Comparison of ENCODE assay signal across 8 mouse cellular contexts in the genomic region with DNA sequence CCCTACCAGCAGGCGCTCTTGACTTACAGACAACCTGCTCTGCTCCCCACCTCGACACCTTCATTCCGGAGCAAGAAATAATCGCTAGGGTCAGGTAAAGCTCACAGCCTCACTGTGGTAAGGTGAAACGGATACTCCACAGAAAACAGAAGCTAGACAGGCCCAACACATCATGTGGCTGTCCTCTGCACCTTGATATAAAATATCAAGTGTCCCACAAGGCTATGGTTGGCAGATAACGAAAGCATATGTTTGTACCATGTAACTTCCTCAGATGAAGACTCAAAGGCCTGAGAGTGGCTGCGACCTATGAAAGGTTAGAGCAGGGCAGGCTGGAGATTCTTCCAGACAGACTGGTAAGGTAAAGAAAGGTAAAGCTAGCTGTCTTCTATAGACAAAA. TPM values are rescaled to one million over a fixed set of nuclear protein-coding genes. Genes with fewer than 3 reads are reported as not detected.
DNase-seq lines count a peak whose midpoint lies in the region; ATAC-seq and TF ChIP-seq lines count a peak whose summit lies in the region.

No protein-coding gene starts in this region.

- peak; percentile 82 to 92 for TF ChIP-seq EP300 in MEL (IDR thresholded peaks at IDR 0.05; ENCODE audit: low read depth in 1 of 2, low read length in 2 of 2)
- TF ChIP-seq EP300 in liver, embryonic 14.5 days (IDR thresholded peaks at IDR 0.05; ENCODE audit: low read depth): peak; percentile 59; the same call in 1 of the 2 replicates

- H3K4me1 ChIP-seq in MEL (ENCODE audit: control insufficient read depth in 1 of 2, insufficient read depth in 2 of 2, low read length in 2 of 2): peaks cover 30 to 39% of the 10 kb centered on the region in 2 experiments
- peaks cover 14% of the 10 kb centered on the region; the same call in 1 of the 2 replicates for H3K4me1 ChIP-seq in forebrain, postnatal 0 days (ENCODE audit: insufficient read depth)
- H3K4me1 ChIP-seq in liver, embryonic 14.5 days (replicated peaks; ENCODE audit: control insufficient read depth in 2 of 2, insufficient read depth in 2 of 2, low read length in 1 of 2): peaks cover 57 to 60% of the 10 kb centered on the region in 2 experiments

- peaks cover 48% of the 10 kb centered on the region for H3K79me2 ChIP-seq in MEL (ENCODE audit: control insufficient read depth, insufficient read depth, low read length, poor library complexity)

- TF ChIP-seq POLR2A in MEL (IDR thresholded peaks at IDR 0.05; ENCODE audit: control insufficient read depth in 1 of 2, insufficient read depth in 1 of 2, low read depth in 1 of 2, low read length in 2 of 2, poor library complexity in 1 of 2): no peak; a peak in 1 of 4 replicates

- 91% methylated on average over 7 of the region's 7 CpGs for WGBS in forebrain, postnatal 0 days
- WGBS in liver, embryonic 14.5 days (ENCODE audit: insufficient replicate concordance): 45% methylated on average over 7 of the region's 7 CpGs

- H3K4me2 ChIP-seq in forebrain, postnatal 0 days (ENCODE audit: low read depth): peak overlapping the region; percentile 87; the same call in 1 of the 2 replicates
- H3K4me2 ChIP-seq in liver, embryonic 14.5 days (ENCODE audit: low read depth): peak overlapping the region; percentile 79

- H3K36me3 ChIP-seq in MEL (ENCODE audit: control insufficient read depth in 1 of 2, insufficient read depth in 2 of 2, low read length in 2 of 2): peaks cover 9 to 57% of the 10 kb centered on the region in 2 experiments
- H3K36me3 ChIP-seq in forebrain, postnatal 0 days (ENCODE audit: insufficient read depth): peaks cover 8% of the 10 kb centered on the region
- peaks cover 7% of the 10 kb centered on the region for H3K36me3 ChIP-seq in liver, embryonic 14.5 days (replicated peaks; ENCODE audit: control insufficient read depth, insufficient read depth, low read depth)

- H3K9ac ChIP-seq in MEL (ENCODE audit: control insufficient read depth, low read depth, low read length, poor library complexity, severe bottlenecking): peak overlapping the region; percentile 91
- H3K9ac ChIP-seq in forebrain, postnatal 0 days: no peak overlapping the region
- peak overlapping the region; percentile 94 for H3K9ac ChIP-seq in liver, embryonic 14.5 days (replicated peaks)

- no peaks in the 10 kb centered on the region for H3K9me3 ChIP-seq in MEL (replicated peaks; ENCODE audit: insufficient read depth, low read length)
- H3K9me3 ChIP-seq in forebrain, postnatal 0 days (ENCODE audit: low read length): no peaks in the 10 kb centered on the region
- H3K9me3 ChIP-seq in liver, embryonic 14.5 days (ENCODE audit: control insufficient read depth, low read length): no peaks in the 10 kb centered on the region

- no peak for TF ChIP-seq RAD21 in MEL (IDR thresholded peaks at IDR 0.05; ENCODE audit: low read depth, low read length)

- peak overlapping the region; percentile 81 for H3K27ac ChIP-seq in MEL (ENCODE audit: control insufficient read depth, low read depth, low read length)
- H3K27ac ChIP-seq in forebrain, postnatal 0 days (ENCODE audit: low read depth, low read length): no peak overlapping the region
- H3K27ac ChIP-seq in liver, embryonic 14.5 days: peak overlapping the region; percentile 96

- H3K27me3 ChIP-seq in MEL (ENCODE audit: control insufficient read depth in 1 of 2, insufficient read depth in 2 of 2, low read length in 2 of 2): no peaks in the 10 kb centered on the region
- no peaks in the 10 kb centered on the region for H3K27me3 ChIP-seq in forebrain, postnatal 0 days (ENCODE audit: insufficient read depth, low read length)
- no peaks in the 10 kb centered on the region for H3K27me3 ChIP-seq in liver, embryonic 14.5 days (ENCODE audit: control insufficient read depth, insufficient read depth, low read length)

- peak; percentile 4 for DNase-seq in A20 (ENCODE audit: low read depth, low spot score)
- DNase-seq in MEL (ENCODE audit: low read depth, low spot score): peak; percentile 72
- no peak for DNase-seq in forebrain, postnatal 0 days
- no peak for DNase-seq in liver, embryonic 14.5 days (ENCODE audit: low read depth in 3 of 3, low spot score in 3 of 3)
- no peak for DNase-seq in right cerebral cortex, postnatal 4 days
- no peak for DNase-seq in lung, postnatal 14 days
- no peak for DNase-seq in urinary bladder, adult 2 months (ENCODE audit: low spot score)
- no peak for DNase-seq in adrenal gland, adult 18-20 months (ENCODE audit: low spot score in 2 of 2)

- H3K4me3 ChIP-seq in MEL (ENCODE audit: control insufficient read depth in 1 of 2, insufficient read depth in 1 of 2, low read depth in 2 of 2, low read length in 2 of 2): peak overlapping the region; percentile 77 to 93
- no peak overlapping the region for H3K4me3 ChIP-seq in forebrain, postnatal 0 days (ENCODE audit: low read depth, low read length)
- H3K4me3 ChIP-seq in liver, embryonic 14.5 days (ENCODE audit: insufficient read depth in 1 of 2, low read depth in 2 of 2, low read length in 2 of 2): peak overlapping the region; percentile 83 to 98

- TF ChIP-seq CTCF in MEL (IDR thresholded peaks at IDR 0.05 in 2 of 3, conservative IDR thresholded peaks at IDR 0.05 in 1 of 3; ENCODE audit: control insufficient read depth in 1 of 3, insufficient read depth in 1 of 3, low read depth in 2 of 3, low read length in 3 of 3, poor library complexity in 1 of 3, severe bottlenecking in 1 of 3): no peak
- TF ChIP-seq CTCF in forebrain, postnatal 0 days (IDR thresholded peaks at IDR 0.05; ENCODE audit: low read depth): no peak
- no peak for TF ChIP-seq CTCF in liver, embryonic 14.5 days (IDR thresholded peaks at IDR 0.05; ENCODE audit: low read depth)

- ATAC-seq in forebrain, postnatal 0 days: no peak
- ATAC-seq in liver, embryonic 14.5 days (ENCODE audit: insufficient read depth): peak; percentile 22

TF ChIP-seq in MEL, 35 proteins besides CTCF, POLR2A, EP300 and RAD21:
- TF ChIP-seq JUND (IDR thresholded peaks at IDR 0.05; ENCODE audit: low read depth, low read length): no peak
- TF ChIP-seq MAX (IDR thresholded peaks at IDR 0.05; ENCODE audit: low read length): no peak; the same call in 1 of the 2 replicates
- TF ChIP-seq CHD1 (IDR thresholded peaks at IDR 0.05; ENCODE audit: low read depth, low read length): no peak; the same call in 1 of the 2 replicates
- TF ChIP-seq RCOR1 (IDR thresholded peaks at IDR 0.05; ENCODE audit: low read depth, low read length): 0 out of 2 replicates have a peak, but pooled peaks have one; percentile 35
- no peak for TF ChIP-seq NELFE (IDR thresholded peaks at IDR 0.05; ENCODE audit: low read depth, low read length)
- no peak for TF ChIP-seq ZKSCAN1 (IDR thresholded peaks at IDR 0.05; ENCODE audit: low read depth, low read length)
- no peak for TF ChIP-seq BHLHE40 (IDR thresholded peaks at IDR 0.05; ENCODE audit: borderline replicate concordance, low read depth, low read length)
- peak; percentile 86 for TF ChIP-seq GATA1 (IDR thresholded peaks at IDR 0.05; ENCODE audit: low read depth, low read length)
- peak; percentile 59; the same call in 1 of the 2 replicates for TF ChIP-seq USF1 (IDR thresholded peaks at IDR 0.05; ENCODE audit: low read depth, low read length)
- TF ChIP-seq MAZ (IDR thresholded peaks at IDR 0.05; ENCODE audit: low read depth, low read length): 0 out of 2 replicates have a peak, but pooled peaks have one; percentile 16
- peak; percentile 65 for TF ChIP-seq TAL1 (IDR thresholded peaks at IDR 0.05; ENCODE audit: low read length)
- TF ChIP-seq MYC (IDR thresholded peaks at IDR 0.05; ENCODE audit: low read depth, low read length): peak; percentile 61; the same call in 1 of the 2 replicates
- TF ChIP-seq POLR2AphosphoS5 (IDR thresholded peaks at IDR 0.05; ENCODE audit: borderline replicate concordance, low read depth, low read length): no peak
- no peak for TF ChIP-seq KAT2A (conservative IDR thresholded peaks at IDR 0.05; ENCODE audit: low read depth, low read length)
- TF ChIP-seq USF2 (IDR thresholded peaks at IDR 0.05; ENCODE audit: borderline replicate concordance in 1 of 2, insufficient read depth in 1 of 2, low read depth in 1 of 2, low read length in 2 of 2): no peak
- TF ChIP-seq MXI1 (IDR thresholded peaks at IDR 0.05; ENCODE audit: low read depth, low read length): peak; percentile 80
- TF ChIP-seq ETS1 (IDR thresholded peaks at IDR 0.05; ENCODE audit: low read depth, low read length): peak; percentile 94
- 0 out of 2 replicates have a peak, but pooled peaks have one; percentile 32 for TF ChIP-seq TBP (IDR thresholded peaks at IDR 0.05; ENCODE audit: low read depth, low read length)
- TF ChIP-seq HCFC1 (IDR thresholded peaks at IDR 0.05; ENCODE audit: low read depth, low read length): peak; percentile 46; the same call in 1 of the 2 replicates
- peak; percentile 91 for TF ChIP-seq TCF12 (IDR thresholded peaks at IDR 0.05; ENCODE audit: low read depth, low read length)
- TF ChIP-seq SIN3A (IDR thresholded peaks at IDR 0.05; ENCODE audit: low read length): peak; percentile 88

RNA-seq across cellular contexts. Expression of a gene that starts 4.5 kb away (rescaled TPM):
- total RNA-seq in MEL (2012; rRNA removed): 46.5 and 60.2 TPM in 2 replicates
- polyA plus RNA-seq in MEL (2012; ENCODE audit: insufficient read depth in 1 of 2, insufficient read length in 2 of 2, low read depth in 1 of 2, low replicate concordance in 2 of 2, missing spikeins in 1 of 2): 100 to 1,000 TPM in 1 of 2 experiments, not detected in 1; 112 TPM
- 33.9 and 47.6 TPM in 2 replicates for total RNA-seq in forebrain, postnatal 0 days (2014; rRNA removed)
- polyA plus RNA-seq in forebrain, postnatal 0 days (2015; fragmentation: Nextera tagmentation; extraction: Ambion mirVana): 64.6 and 69.7 TPM in 2 replicates
- 23.9 and 27.4 TPM in 2 replicates for polyA plus RNA-seq in liver, embryonic 14.5 days (2012; rRNA removed)
- polyA plus RNA-seq in liver, embryonic 14.5 days (2014; fragmentation: Nextera tagmentation; extraction: Ambion mirVana): 46.2 and 51.4 TPM in 2 replicates
- polyA plus RNA-seq in urinary bladder, adult 2 months (2012; rRNA removed): 30.3 and 32.5 TPM in 2 replicates
- total RNA-seq in adrenal gland, adult 18-20 months (2021): 10 to 100 TPM; 29.7 to 31.0 TPM

RNA-seq across cellular contexts. Expression of a gene that starts 37.7 kb away (rescaled TPM):
- total RNA-seq in MEL (2012; rRNA removed): not detected in 2 replicates
- polyA plus RNA-seq in MEL (2012; ENCODE audit: insufficient read depth in 1 of 2, insufficient read length in 2 of 2, low read depth in 1 of 2, low replicate concordance in 2 of 2, missing spikeins in 1 of 2): not detected
- total RNA-seq in forebrain, postnatal 0 days (2014; rRNA removed): 22.9 and 30.6 TPM in 2 replicates
- polyA plus RNA-seq in forebrain, postnatal 0 days (2015; fragmentation: Nextera tagmentation; extraction: Ambion mirVana): 23.1 and 26.2 TPM in 2 replicates
- 0.02 TPM in 1 of 2 replicates, not detected in the other for polyA plus RNA-seq in liver, embryonic 14.5 days (2012; rRNA removed)
- polyA plus RNA-seq in liver, embryonic 14.5 days (2014; fragmentation: Nextera tagmentation; extraction: Ambion mirVana): 0.06 TPM in 1 of 2 replicates, not detected in the other
- polyA plus RNA-seq in urinary bladder, adult 2 months (2012; rRNA removed): 0.27 and 0.39 TPM in 2 replicates
- total RNA-seq in adrenal gland, adult 18-20 months (2021): under 1 TPM; 0.83 TPM

Comparison
In these comparisons a context has a peak if more than half of its experiments do, and no peak if none do; other contexts are left out.
1. DNase-seq: peak in A20 (single experiment) and MEL (single experiment); none in forebrain, postnatal 0 days (single experiment), liver, embryonic 14.5 days (0 of 3), right cerebral cortex, postnatal 4 days (single experiment), lung, postnatal 14 days (single experiment), urinary bladder, adult 2 months (single experiment) and adrenal gland, adult 18-20 months (0 of 2).
2. RNA of a gene that starts 37.7 kb away (polyA plus RNA-seq): 23.1 to 26.2 TPM in forebrain, postnatal 0 days; 0.27 to 0.39 TPM in urinary bladder, adult 2 months, 0.02 to 0.06 TPM in liver, embryonic 14.5 days and not detected in MEL; every median in the first group is over 10 times any median in the second.